ENCODE assay signal across 8 mouse cellular contexts in genomic region chrX:144319366-144319765, GRCm38 (mm10). TPM values are rescaled to one million over a fixed set of nuclear protein-coding genes. Genes with fewer than 3 reads are reported as not detected.
DNase-seq lines count a peak whose midpoint lies in the region; ATAC-seq and TF ChIP-seq lines count a peak whose summit lies in the region.

No protein-coding gene starts in this region.

- peak overlapping the region; percentile 80 for H3K4me2 ChIP-seq in forebrain, embryonic 13.5 days
- H3K4me2 ChIP-seq in liver, embryonic 13.5 days: peak overlapping the region; percentile 85

- no peaks in the 10 kb centered on the region for H3K4me1 ChIP-seq in heart, embryonic 10.5 days
- H3K4me1 ChIP-seq in E14TG2a.4 (replicated peaks; ENCODE audit: low read depth, low read length): peaks cover 33% of the 10 kb centered on the region
- peaks cover 3% of the 10 kb centered on the region; the same call in 1 of the 2 replicates for H3K4me1 ChIP-seq in forebrain, embryonic 13.5 days
- peaks cover 15% of the 10 kb centered on the region; the same call in 1 of the 2 replicates for H3K4me1 ChIP-seq in liver, embryonic 13.5 days (replicated peaks)

- WGBS in heart, embryonic 10.5 days: 30% methylated on average over 9 of the region's 9 CpGs
- 31% methylated on average over 9 of the region's 9 CpGs for WGBS in forebrain, embryonic 13.5 days
- WGBS in liver, embryonic 13.5 days (ENCODE audit: insufficient replicate concordance): 32% methylated on average over 6 of the region's 9 CpGs

- no peaks in the 10 kb centered on the region for H3K27me3 ChIP-seq in heart, embryonic 10.5 days (ENCODE audit: insufficient read depth, poor library complexity, severe bottlenecking)
- H3K27me3 ChIP-seq in E14TG2a.4 (ENCODE audit: insufficient read depth, low read length): no peaks in the 10 kb centered on the region
- no peaks in the 10 kb centered on the region for H3K27me3 ChIP-seq in forebrain, embryonic 13.5 days
- H3K27me3 ChIP-seq in liver, embryonic 13.5 days: no peaks in the 10 kb centered on the region

- H3K9ac ChIP-seq in forebrain, embryonic 13.5 days: no peak overlapping the region
- no peak overlapping the region for H3K9ac ChIP-seq in liver, embryonic 13.5 days

- H3K4me3 ChIP-seq in heart, embryonic 10.5 days: peak overlapping the region; percentile 74
- peak overlapping the region; percentile 89 for H3K4me3 ChIP-seq in E14TG2a.4 (replicated peaks; ENCODE audit: low read length)
- peak overlapping the region; percentile 61; the same call in 1 of the 2 replicates for H3K4me3 ChIP-seq in forebrain, embryonic 13.5 days
- H3K4me3 ChIP-seq in liver, embryonic 13.5 days (replicated peaks): peak overlapping the region; percentile 72

- ATAC-seq in forebrain, embryonic 13.5 days: no peak
- no peak for ATAC-seq in liver, embryonic 13.5 days (ENCODE audit: low read depth)

- no peaks in the 10 kb centered on the region for H3K9me3 ChIP-seq in heart, embryonic 10.5 days
- H3K9me3 ChIP-seq in E14TG2a.4 (ENCODE audit: low read length): no peaks in the 10 kb centered on the region
- no peaks in the 10 kb centered on the region for H3K9me3 ChIP-seq in forebrain, embryonic 13.5 days (replicated peaks)
- no peaks in the 10 kb centered on the region for H3K9me3 ChIP-seq in liver, embryonic 13.5 days (replicated peaks)

- no peak for DNase-seq in heart, embryonic 10.5 days (ENCODE audit: low spot score)
- DNase-seq in heart, adult 11 months: no peak
- DNase-seq in liver, embryonic 13.5 days: no peak
- no peak for DNase-seq in adrenal gland, postnatal 4 days (ENCODE audit: low spot score in 2 of 2)
- DNase-seq in urinary bladder, postnatal 10 days (ENCODE audit: low spot score): no peak
- no peak for DNase-seq in frontal cortex, postnatal 14 days (ENCODE audit: low spot score in 2 of 2)

- H3K27ac ChIP-seq in heart, embryonic 10.5 days: no peak overlapping the region
- no peak overlapping the region for H3K27ac ChIP-seq in forebrain, embryonic 13.5 days
- no peak overlapping the region for H3K27ac ChIP-seq in liver, embryonic 13.5 days

- no peak for TF ChIP-seq CTCF in E14TG2a.4 (conservative IDR thresholded peaks at IDR 0.05; ENCODE audit: low read length)

- H3K36me3 ChIP-seq in heart, embryonic 10.5 days: no peaks in the 10 kb centered on the region
- H3K36me3 ChIP-seq in E14TG2a.4 (ENCODE audit: insufficient read depth, low read length): peaks cover 43% of the 10 kb centered on the region
- no peaks in the 10 kb centered on the region for H3K36me3 ChIP-seq in forebrain, embryonic 13.5 days (ENCODE audit: poor library complexity, severe bottlenecking)
- no peaks in the 10 kb centered on the region for H3K36me3 ChIP-seq in liver, embryonic 13.5 days

RNA-seq across cellular contexts. Expression of gene Alg13, which starts 1.8 kb away (rescaled TPM):
- 14.9 and 21.5 TPM in 2 replicates for polyA plus RNA-seq in heart, embryonic 10.5 days (2016; fragmentation: Nextera tagmentation; extraction: Ambion mirVana)
- 18.6 and 20.6 TPM in 2 replicates for polyA plus RNA-seq in forebrain, embryonic 13.5 days (2015; fragmentation: Nextera tagmentation; extraction: Ambion mirVana)
- polyA plus RNA-seq in liver, embryonic 13.5 days (2015; fragmentation: Nextera tagmentation; extraction: Ambion mirVana): 9.8 and 14.7 TPM in 2 replicates
- 10 to 100 TPM; 16.7 to 18.6 TPM for total RNA-seq in adrenal gland, postnatal 4 days (2021)
